Mouse (Mus musculus) CH12.LX (cell line): ENCODE data around the gene Tbl1xr1. TPM values are rescaled to one million over a fixed set of nuclear protein-coding genes. Genes with fewer than 3 reads are reported as not detected.

ENCODE experiments used
- DNase-seq: peaks from one replicate; pipeline ENCODE4 v3.0.0-alpha.2; 2013; ENCODE audit errors: extremely low read depth
- H3K27ac ChIP-seq: 2 replicates; pipeline ENCODE4 v1.5.1; 2012; ENCODE audit warnings: low read depth, mild to moderate bottlenecking, control low read depth, moderate library complexity; ENCODE audit not compliant: insufficient read depth
- H3K27me3 ChIP-seq: replicated peaks from 2 replicates; pipeline ENCODE3; 2012; ENCODE audit warnings: inconsistent platforms
- H3K36me3 ChIP-seq, 2 experiments: replicated peaks in 1 of 2; 2 replicates each; pipeline versions ENCODE3 to v1.6.1; 2012; ENCODE audit warnings: inconsistent platforms in 1 of 2, low read length in 1 of 2, mild to moderate bottlenecking in 1 of 2, mixed read lengths in 1 of 2, moderate library complexity in 1 of 2; ENCODE audit not compliant: control insufficient read depth in 1 of 2, insufficient read depth in 1 of 2
- H3K4me1 ChIP-seq, 2 experiments: 2 replicates each; pipeline ENCODE4 v1.6.1; 2012; ENCODE audit warnings: inconsistent platforms in 1 of 2, moderate library complexity in 1 of 2; ENCODE audit not compliant: insufficient read depth in 2 of 2, control insufficient read depth in 1 of 2
- H3K4me2 ChIP-seq: 2 replicates; pipeline ENCODE4 v1.6.1; 2012; ENCODE audit warnings: low read depth, mild to moderate bottlenecking, control low read depth; ENCODE audit not compliant: poor library complexity, insufficient read depth, severe bottlenecking
- H3K4me3 ChIP-seq, 3 experiments: fragments of 150-350 bp in 1 of 3; sonication (generic) in 1 of 3; replicated peaks in 1 of 3; 2 replicates each; pipeline versions ENCODE3 to v1.5.1; 2011 to 2012; ENCODE audit warnings: low read depth in 2 of 3, low read length in 2 of 3, mild to moderate bottlenecking in 2 of 3, moderate library complexity in 2 of 3, control low read depth in 1 of 3, improper control_type of control experiment in 1 of 3, inconsistent platforms in 1 of 3, mixed read lengths in 1 of 3; ENCODE audit not compliant: poor library complexity in 1 of 3
- H3K79me2 ChIP-seq: replicated peaks from 2 replicates; pipeline ENCODE4 v1.6.1; 2012; ENCODE audit warnings: mild to moderate bottlenecking, moderate library complexity; ENCODE audit not compliant: control insufficient read depth, poor library complexity, insufficient read depth, severe bottlenecking; ENCODE audit errors: extremely low read depth
- H3K9ac ChIP-seq: 2 replicates; pipeline ENCODE4 v1.6.1; 2012; ENCODE audit warnings: low read depth, mild to moderate bottlenecking, control low read depth, moderate library complexity; ENCODE audit not compliant: insufficient read depth
- H3K9me3 ChIP-seq: replicated peaks from 2 replicates; pipeline ENCODE3; 2012; ENCODE audit warnings: low read length, inconsistent platforms, mixed read lengths
- CHD1 ChIP-seq: IDR thresholded peaks from 2 replicates; pipeline ENCODE4 v1.6.1; 2012; ENCODE audit warnings: low read depth, low read length, improper control_type of control experiment, inconsistent platforms
- ELF1 ChIP-seq: IDR thresholded peaks from 2 replicates; pipeline ENCODE4 v1.6.1; 2014; ENCODE audit warnings: low read depth, mild to moderate bottlenecking, inconsistent platforms, low read length, improper control_type of control experiment
- EP300 ChIP-seq: IDR thresholded peaks from 2 replicates; pipeline ENCODE4 v1.6.1; 2011; ENCODE audit warnings: low read length, improper control_type of control experiment
- HCFC1 ChIP-seq: IDR thresholded peaks from 2 replicates; pipeline ENCODE4 v1.6.1; 2012; ENCODE audit warnings: low read depth, mild to moderate bottlenecking, inconsistent platforms, low read length, improper control_type of control experiment
- IRF4 ChIP-seq: IDR thresholded peaks from 2 replicates; pipeline ENCODE4 v1.6.1; 2014; ENCODE audit warnings: low read depth, mild to moderate bottlenecking, inconsistent platforms, low read length, improper control_type of control experiment
- JUND ChIP-seq: conservative IDR thresholded peaks from 2 replicates; pipeline ENCODE4 v1.6.1; 2011; ENCODE audit warnings: low read depth, low read length, improper control_type of control experiment
- KAT2A ChIP-seq: IDR thresholded peaks from 2 replicates; pipeline ENCODE4 v1.6.1; 2012; ENCODE audit warnings: low read length, improper control_type of control experiment, inconsistent platforms; ENCODE audit not compliant: insufficient replicate concordance
- MAFK ChIP-seq: IDR thresholded peaks from 2 replicates; pipeline ENCODE4 v1.6.1; 2011; ENCODE audit warnings: low read length, improper control_type of control experiment; ENCODE audit not compliant: insufficient replicate concordance
- MXI1 ChIP-seq: IDR thresholded peaks from 2 replicates; pipeline ENCODE4 v1.6.1; 2011; ENCODE audit warnings: mild to moderate bottlenecking, low read depth, low read length, improper control_type of control experiment
- NRF1 ChIP-seq: IDR thresholded peaks from 2 replicates; pipeline ENCODE4 v1.6.1; 2014; ENCODE audit warnings: low read depth, mild to moderate bottlenecking, inconsistent platforms, low read length, improper control_type of control experiment, moderate library complexity
- PAX5 ChIP-seq: IDR thresholded peaks from 2 replicates; pipeline ENCODE4 v1.6.1; 2012; ENCODE audit warnings: low read length, inconsistent platforms, mixed read lengths
- POLR2A ChIP-seq: IDR thresholded peaks from 2 replicates; pipeline ENCODE4 v1.6.1; 2011; ENCODE audit warnings: low read depth, mild to moderate bottlenecking, improper control_type of control experiment, low read length
- POLR2AphosphoS2 ChIP-seq: IDR thresholded peaks from 2 replicates; pipeline ENCODE4 v1.6.1; 2011; ENCODE audit warnings: low read depth, low read length, improper control_type of control experiment
- RAD21 ChIP-seq: IDR thresholded peaks from 2 replicates; pipeline ENCODE4 v1.6.1; 2011; ENCODE audit warnings: low read depth, mild to moderate bottlenecking, low read length, improper control_type of control experiment, moderate library complexity
- RCOR1 ChIP-seq: conservative IDR thresholded peaks from 2 replicates; pipeline ENCODE4 v1.6.1; 2012; ENCODE audit warnings: low read depth, mild to moderate bottlenecking, inconsistent platforms, low read length, improper control_type of control experiment
- SIN3A ChIP-seq: IDR thresholded peaks from 2 replicates; pipeline ENCODE4 v1.6.1; 2012; ENCODE audit warnings: low read length, improper control_type of control experiment, inconsistent platforms
- TBP ChIP-seq: conservative IDR thresholded peaks from 2 replicates; pipeline ENCODE4 v1.6.1; 2011; ENCODE audit warnings: low read depth, low read length, improper control_type of control experiment
- TCF12 ChIP-seq: IDR thresholded peaks from 2 replicates; pipeline ENCODE4 v1.6.1; 2014; ENCODE audit warnings: low read depth, mild to moderate bottlenecking, inconsistent platforms, low read length, improper control_type of control experiment
- UBTF ChIP-seq: IDR thresholded peaks from 2 replicates; pipeline ENCODE4 v1.6.1; 2012; ENCODE audit warnings: low read depth, mild to moderate bottlenecking, inconsistent platforms, low read length, improper control_type of control experiment, moderate library complexity
- USF1 ChIP-seq: IDR thresholded peaks from 2 replicates; pipeline ENCODE4 v1.6.1; 2014; ENCODE audit warnings: low read depth, mild to moderate bottlenecking, inconsistent platforms, low read length, improper control_type of control experiment
- USF2 ChIP-seq: conservative IDR thresholded peaks from 2 replicates; pipeline ENCODE4 v1.6.1; 2011; ENCODE audit warnings: low read depth, low read length, improper control_type of control experiment
- ZMIZ1 ChIP-seq: IDR thresholded peaks from 2 replicates; pipeline ENCODE4 v1.6.1; 2012; ENCODE audit warnings: low read depth, mild to moderate bottlenecking, inconsistent platforms, low read length, improper control_type of control experiment
- dilution Hi-C: fragments of 300-500 bp; cut with MboI; formaldehyde crosslinking; loops from 2 replicates; pipeline ENCODE4 v1.14.3; 2020; ENCODE audit warnings: low sequenced_read_pairs; ENCODE audit not compliant: extremely low pct_unique_long_range_greater_than_20kb, extremely low pct_ligation_motif_present
- in situ Hi-C: fragments of 300-500 bp; cut with MboI; formaldehyde crosslinking; loops from 3 replicates; pipeline ENCODE4 v1.14.3; 2019; ENCODE audit warnings: low sequenced_read_pairs, low pct_ligation_motif_present, low pct_unique_long_range_greater_than_20kb, mixed read lengths
- polyA plus RNA-seq: library from polyadenylated mRNA; unstranded; fragments of >175 nt; gene quantifications from 2 replicates; pipeline ENCODE4 v1.2.1, GENCODE M21; 2012; ENCODE audit warnings: low read depth; ENCODE audit not compliant: insufficient read length
- total RNA-seq, 2 experiments: library from RNA; depleted of rRNA; stranded (reverse); fragments of 300-350 nt in 1 of 2; fragments of >200 nt in 1 of 2; gene quantifications; 2 replicates each; pipeline ENCODE4 v1.2.3; 2012 to 2014

Tbl1xr1 gene
- total and polyA plus RNA-seq, 3 experiments, result 33.7 to 39.9 (median 38.3) TPM

DNA sequence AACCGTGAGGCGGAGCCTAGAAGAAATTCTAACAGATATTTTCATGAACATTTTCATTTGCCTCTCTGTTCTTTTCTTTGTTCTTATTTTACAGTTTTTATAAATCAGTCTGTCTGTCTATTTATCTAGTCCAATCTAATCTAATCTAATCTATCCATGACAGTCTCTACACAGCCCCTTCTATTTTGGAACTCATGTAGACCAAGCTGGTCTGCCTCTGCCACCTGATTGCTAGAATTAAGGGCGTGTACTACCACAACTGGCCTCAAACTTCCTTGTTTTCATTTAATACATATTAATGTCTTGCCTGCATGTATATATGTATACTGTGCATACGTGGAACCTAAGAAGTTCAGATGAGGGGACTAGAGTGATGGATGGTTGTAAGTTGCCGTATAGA, 96.7 kb downstream of the Tbl1xr1 start:
- Histone ChIP-seq H3K79me2 (peaks cover 32% of the 10 kb centered on the region), H3K4me3 (no peak overlapping the region), H3K4me1 (peaks cover 14 to 46% of the 10 kb centered on the region in 2 experiments), H3K4me2 (no peak overlapping the region), H3K36me3 (peaks cover 0 to 18% of the 10 kb centered on the region in 2 experiments), H3K9me3 (no peaks in the 10 kb centered on the region), H3K9ac (no peak overlapping the region), H3K27ac (no peak overlapping the region), H3K27me3 (no peaks in the 10 kb centered on the region)
- TF ChIP-seq RCOR1 (no peak), SIN3A (no peak), UBTF (no peak), HCFC1 (no peak), CHD1 (no peak), NRF1 (no peak), USF1 (no peak), KAT2A (no peak), POLR2AphosphoS2 (no peak), TBP (no peak), ZMIZ1 (no peak), EP300 (no peak), IRF4 (no peak)
- dilution Hi-C loops, result no loop called here
- no peak for DNase-seq
- in situ Hi-C loops, result no loop called here

GRCm38 (mm10) chr3:22174232-22174631, 97.8 kb downstream of the Tbl1xr1 start:
- in situ Hi-C loops, result no loop called here
- H3K79me2 ChIP-seq, result peaks cover 34% of the 10 kb centered on the region
- H3K4me1 ChIP-seq, result peaks cover 14 to 46% of the 10 kb centered on the region in 2 experiments
- DNase-seq, result no peak
- dilution Hi-C loops, result no loop called here
- no peak for TF ChIP-seq KAT2A
- no peak for TF ChIP-seq MXI1
- no peaks in the 10 kb centered on the region for H3K9me3 ChIP-seq
- no peak overlapping the region for H3K4me2 ChIP-seq
- H3K9ac ChIP-seq, result no peak overlapping the region
- no peaks in the 10 kb centered on the region for H3K27me3 ChIP-seq
- peaks cover 0 to 14% of the 10 kb centered on the region in 2 experiments for H3K36me3 ChIP-seq
- no peak overlapping the region for H3K27ac ChIP-seq
- H3K4me3 ChIP-seq, result no peak overlapping the region

GRCm38 (mm10) chr3:22180076-22180475, 103.6 kb downstream of the Tbl1xr1 start:
- peaks cover 0 to 26% of the 10 kb centered on the region in 2 experiments for H3K36me3 ChIP-seq
- no peaks in the 10 kb centered on the region for H3K9me3 ChIP-seq
- TF ChIP-seq USF1, result no peak
- TF ChIP-seq ELF1, result no peak
- TF ChIP-seq PAX5, result no peak
- TF ChIP-seq RAD21, result no peak
- TF ChIP-seq POLR2AphosphoS2, result no peak
- no peak for TF ChIP-seq MAFK
- no peak for TF ChIP-seq TBP
- no peak for TF ChIP-seq USF2
- TF ChIP-seq EP300, result no peak
- TF ChIP-seq ZMIZ1, result no peak
- TF ChIP-seq KAT2A, result no peak
- TF ChIP-seq JUND, result no peak
- TF ChIP-seq TCF12, result no peak
- TF ChIP-seq IRF4, result no peak
- TF ChIP-seq POLR2A, result no peak
- no peak overlapping the region for H3K4me3 ChIP-seq
- H3K27ac ChIP-seq, result no peak overlapping the region
- H3K79me2 ChIP-seq, result peaks cover 10% of the 10 kb centered on the region; the same call in 1 of the 2 replicates
- dilution Hi-C loops, result no loop called here
- no peak overlapping the region for H3K4me2 ChIP-seq
- H3K4me1 ChIP-seq, result peaks cover 0 to 10% of the 10 kb centered on the region in 2 experiments; a peak in 2 of 4 replicates
- no peaks in the 10 kb centered on the region for H3K27me3 ChIP-seq
- H3K9ac ChIP-seq, result no peak overlapping the region
- no peak for DNase-seq
- in situ Hi-C loops, result no loop called here
